Mouse (Mus musculus) heart, embryonic 11.5 days (tissue): ENCODE measurements around the gene Ebi3. TPM values are rescaled to one million over a fixed set of nuclear protein-coding genes. Genes with fewer than 3 reads are reported as not detected.

Experiments used
- ATAC-seq: fragments of 200-750 bp; cut with Nextera tagmentation; replicated peaks from 2 replicates; pipeline ENCODE4 v1.8.0; 2017; ENCODE audit warnings: moderate library complexity; ENCODE audit not compliant: insufficient number of reproducible peaks, low FRiP score, low TSS enrichment
- H3K27ac ChIP-seq: fragments of 300-500 bp; sonication (generic); 2 replicates; pipeline ENCODE4 v1.5.1; 2014; ENCODE audit warnings: mild to moderate bottlenecking, low read depth, low read length
- H3K27me3 ChIP-seq: fragments of 300-500 bp; sonication (generic); 2 replicates; pipeline ENCODE4 v1.6.1; 2014; ENCODE audit warnings: mild to moderate bottlenecking, low read length, mixed read lengths; ENCODE audit not compliant: control insufficient read depth, insufficient read depth
- H3K36me3 ChIP-seq: fragments of 300-500 bp; sonication (generic); 2 replicates; pipeline ENCODE4 v1.6.1; 2014; ENCODE audit warnings: mild to moderate bottlenecking, low read length, moderate library complexity, mixed read lengths; ENCODE audit not compliant: control insufficient read depth, insufficient read depth
- H3K4me1 ChIP-seq: fragments of 300-500 bp; sonication (generic); 2 replicates; pipeline ENCODE4 v1.6.1; 2014; ENCODE audit warnings: low read length; ENCODE audit not compliant: control insufficient read depth, insufficient read depth
- H3K4me2 ChIP-seq: fragments of 300-500 bp; sonication (generic); 2 replicates; pipeline ENCODE4 v1.6.1; 2014; ENCODE audit warnings: mild to moderate bottlenecking, moderate library complexity
- H3K4me3 ChIP-seq: fragments of 300-500 bp; sonication (generic); 2 replicates; pipeline ENCODE4 v1.5.1; 2014; ENCODE audit warnings: low read depth, low read length
- H3K9ac ChIP-seq: fragments of 300-500 bp; sonication (generic); 2 replicates; pipeline ENCODE4 v1.6.1; 2014; ENCODE audit warnings: mild to moderate bottlenecking, low read depth, low read length, moderate library complexity
- H3K9me3 ChIP-seq: fragments of 300-500 bp; sonication (generic); replicated peaks from 2 replicates; pipeline ENCODE4 v1.6.1; 2016; ENCODE audit warnings: low read length; ENCODE audit not compliant: control insufficient read depth
- WGBS: fragments of 180-500 bp; shearing (Covaris S2); extraction: QIAGEN DNeasy Blood & Tissue Kit; methylation state at CpG from one replicate; pipeline ENCODE4 v1.1.7; 2014; ENCODE audit not compliant: insufficient replicate concordance; 5-methylcytosine and 5-hydroxymethylcytosine counted together
- polyA plus RNA-seq: library from polyadenylated mRNA; unstranded; fragments of >200 nt; fragmentation: Nextera tagmentation; extraction: Ambion mirVana; gene quantifications from 2 replicates; pipeline ENCODE4 v1.2.1, GENCODE M21; 2014

Ebi3 gene
- polyA plus RNA-seq, 1 experiment from 2014 or later = 0.19 TPM

DNA sequence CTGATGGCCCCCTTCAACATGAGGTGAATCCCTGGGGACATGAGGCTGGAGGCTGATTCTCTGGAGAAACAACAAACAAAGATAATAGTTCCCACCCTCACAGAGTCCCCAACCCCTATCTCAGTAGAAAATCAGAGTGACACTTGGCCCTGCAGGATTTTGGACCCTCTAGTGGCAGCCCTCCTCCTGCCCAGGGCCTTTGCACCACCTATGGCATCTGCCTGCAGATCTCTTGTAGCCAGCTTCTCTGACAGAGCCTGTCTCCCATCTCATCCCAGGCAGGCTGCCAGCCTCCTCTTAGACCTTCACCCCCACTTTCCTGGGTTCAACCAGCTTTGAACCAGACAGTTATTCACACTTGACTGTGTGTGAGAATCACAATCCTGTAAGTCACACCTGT, 8.4 kb downstream of the Ebi3 start:
- Histone ChIP-seq H3K4me2 (no peak overlapping the region), H3K4me1 (peaks cover 13% of the 10 kb centered on the region), H3K27me3 (0 out of 2 replicates have a peak, but pooled peaks cover 3% of the 10 kb centered on the region), H3K9ac (no peak overlapping the region), H3K9me3 (no peaks in the 10 kb centered on the region), H3K4me3 (no peak overlapping the region), H3K27ac (no peak overlapping the region), H3K36me3 (peaks cover 2% of the 10 kb centered on the region; the same call in 1 of the 2 replicates)
- no peak for ATAC-seq

GRCm38 (mm10) chr17:55961631-55962030, 9.2 kb downstream of the Ebi3 start:
- peaks cover 8% of the 10 kb centered on the region for H3K4me1 ChIP-seq
- H3K27me3 ChIP-seq = no peaks in the 10 kb centered on the region
- WGBS = 92% methylated on average over 7 of the region's 7 CpGs
- H3K27ac ChIP-seq = no peak overlapping the region
- H3K36me3 ChIP-seq = peaks cover 2% of the 10 kb centered on the region; the same call in 1 of the 2 replicates
- no peak overlapping the region for H3K4me2 ChIP-seq
- ATAC-seq = no peak
- no peaks in the 10 kb centered on the region for H3K9me3 ChIP-seq
- no peak overlapping the region for H3K9ac ChIP-seq
- H3K4me3 ChIP-seq = no peak overlapping the region

GRCm38 (mm10) chr17:55963171-55963570, 10.7 kb downstream of the Ebi3 start:
- Histone ChIP-seq H3K4me1 (peaks cover 14% of the 10 kb centered on the region), H3K36me3 (peaks cover 2% of the 10 kb centered on the region; the same call in 1 of the 2 replicates), H3K4me3 (no peak overlapping the region), H3K9ac (no peak overlapping the region), H3K9me3 (no peaks in the 10 kb centered on the region), H3K27ac (no peak overlapping the region), H3K4me2 (no peak overlapping the region), H3K27me3 (no peaks in the 10 kb centered on the region)
- WGBS = 78% methylated on average over 14 of the region's 14 CpGs
- no peak for ATAC-seq

- H3K4me1 ChIP-seq = peaks cover 21% of the 10 kb centered on the region
- no peak overlapping the region for H3K27ac ChIP-seq
- peaks cover 2% of the 10 kb centered on the region; the same call in 1 of the 2 replicates for H3K36me3 ChIP-seq
- H3K9me3 ChIP-seq = no peaks in the 10 kb centered on the region
- no peaks in the 10 kb centered on the region for H3K27me3 ChIP-seq
- ATAC-seq = no peak
- no peak overlapping the region for H3K4me2 ChIP-seq
- H3K9ac ChIP-seq = no peak overlapping the region
- H3K4me3 ChIP-seq = no peak overlapping the region
- WGBS = 91% methylated on average over 10 of the region's 10 CpGs
Measured at GRCm38 (mm10) chr17:55964496-55964895, 12.1 kb downstream of the Ebi3 start.

DNA sequence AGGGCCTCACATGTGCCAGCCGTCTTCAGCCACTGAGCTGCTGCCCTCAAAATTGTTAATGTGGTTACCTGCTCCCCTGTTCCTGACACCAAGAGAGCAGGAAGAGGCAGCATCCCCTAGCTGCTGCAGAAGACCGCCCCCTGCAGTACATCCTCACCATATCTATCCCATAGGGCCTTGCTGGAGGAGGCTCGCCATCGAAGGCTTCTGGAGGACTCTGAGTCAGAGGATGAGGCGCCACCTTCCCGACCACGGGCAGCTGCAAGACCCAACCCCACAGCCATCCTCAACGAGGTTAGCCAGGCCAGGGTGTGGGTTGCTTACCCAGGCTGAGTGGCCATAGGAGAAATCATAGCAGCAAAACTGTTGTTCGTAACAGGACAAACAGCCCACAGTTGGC, 12.6 kb downstream of the Ebi3 start:
- 80% methylated on average over 9 of the region's 9 CpGs for WGBS
- Histone ChIP-seq H3K27ac (no peak overlapping the region), H3K4me3 (no peak overlapping the region), H3K9me3 (no peaks in the 10 kb centered on the region), H3K36me3 (peaks cover 2% of the 10 kb centered on the region; the same call in 1 of the 2 replicates), H3K4me2 (no peak overlapping the region), H3K9ac (no peak overlapping the region), H3K27me3 (peaks cover 2% of the 10 kb centered on the region; the same call in 1 of the 2 replicates), H3K4me1 (peaks cover 20% of the 10 kb centered on the region)
- ATAC-seq = no peak

GRCm38 (mm10) chr17:55967186-55967585, 14.7 kb downstream of the Ebi3 start:
- no peak for ATAC-seq
- 85% methylated on average over 4 of the region's 4 CpGs for WGBS
- Histone ChIP-seq H3K4me1 (peaks cover 27% of the 10 kb centered on the region), H3K4me2 (no peak overlapping the region), H3K36me3 (no peaks in the 10 kb centered on the region; the same call in 1 of the 2 replicates), H3K9me3 (no peaks in the 10 kb centered on the region), H3K9ac (no peak overlapping the region), H3K4me3 (no peak overlapping the region), H3K27me3 (peaks cover 4% of the 10 kb centered on the region; the same call in 1 of the 2 replicates), H3K27ac (no peak overlapping the region)

- peak overlapping the region; percentile 43; the same call in 1 of the 2 replicates for H3K9ac ChIP-seq
- H3K27ac ChIP-seq = peak overlapping the region; percentile 11; the same call in 1 of the 2 replicates
- no peak for ATAC-seq
Measured at GRCm38 (mm10) chr17:55968210-55968609, 15.8 kb downstream of the Ebi3 start.

GRCm38 (mm10) chr17:55969560-55969959, 17.1 kb downstream of the Ebi3 start:
- peak overlapping the region; percentile 1; the same call in 1 of the 2 replicates for H3K4me2 ChIP-seq
- peaks cover 27% of the 10 kb centered on the region for H3K4me1 ChIP-seq
- peaks cover 11% of the 10 kb centered on the region; the same call in 1 of the 2 replicates for H3K27me3 ChIP-seq
- peak overlapping the region; percentile 49; the same call in 1 of the 2 replicates for H3K4me3 ChIP-seq
- no peaks in the 10 kb centered on the region for H3K9me3 ChIP-seq
- ATAC-seq = no peak
- no peak overlapping the region for H3K27ac ChIP-seq
- no peak overlapping the region for H3K9ac ChIP-seq
- H3K36me3 ChIP-seq = no peaks in the 10 kb centered on the region; the same call in 1 of the 2 replicates
- WGBS = 38% methylated on average over 14 of the region's 14 CpGs

More at GRCm38 (mm10) chr17:55968210-55968609, 15.8 kb downstream of the Ebi3 start:
- WGBS = 28% methylated on average over 7 of the region's 7 CpGs
- no peak overlapping the region for H3K4me3 ChIP-seq
- H3K36me3 ChIP-seq = no peaks in the 10 kb centered on the region; the same call in 1 of the 2 replicates
- peaks cover 27% of the 10 kb centered on the region for H3K4me1 ChIP-seq
- H3K27me3 ChIP-seq = peaks cover 8% of the 10 kb centered on the region; the same call in 1 of the 2 replicates
- no peak overlapping the region for H3K4me2 ChIP-seq
- no peaks in the 10 kb centered on the region for H3K9me3 ChIP-seq
